Mouse (Mus musculus) cerebellum, adult 18-20 months (tissue): ENCODE results near the gene Rdh1.

Experiments used
- DNase-seq, 2 experiments: peaks; one replicate each; pipeline ENCODE4 v3.0.0; 2021

The Rdh1 gene

DNA sequence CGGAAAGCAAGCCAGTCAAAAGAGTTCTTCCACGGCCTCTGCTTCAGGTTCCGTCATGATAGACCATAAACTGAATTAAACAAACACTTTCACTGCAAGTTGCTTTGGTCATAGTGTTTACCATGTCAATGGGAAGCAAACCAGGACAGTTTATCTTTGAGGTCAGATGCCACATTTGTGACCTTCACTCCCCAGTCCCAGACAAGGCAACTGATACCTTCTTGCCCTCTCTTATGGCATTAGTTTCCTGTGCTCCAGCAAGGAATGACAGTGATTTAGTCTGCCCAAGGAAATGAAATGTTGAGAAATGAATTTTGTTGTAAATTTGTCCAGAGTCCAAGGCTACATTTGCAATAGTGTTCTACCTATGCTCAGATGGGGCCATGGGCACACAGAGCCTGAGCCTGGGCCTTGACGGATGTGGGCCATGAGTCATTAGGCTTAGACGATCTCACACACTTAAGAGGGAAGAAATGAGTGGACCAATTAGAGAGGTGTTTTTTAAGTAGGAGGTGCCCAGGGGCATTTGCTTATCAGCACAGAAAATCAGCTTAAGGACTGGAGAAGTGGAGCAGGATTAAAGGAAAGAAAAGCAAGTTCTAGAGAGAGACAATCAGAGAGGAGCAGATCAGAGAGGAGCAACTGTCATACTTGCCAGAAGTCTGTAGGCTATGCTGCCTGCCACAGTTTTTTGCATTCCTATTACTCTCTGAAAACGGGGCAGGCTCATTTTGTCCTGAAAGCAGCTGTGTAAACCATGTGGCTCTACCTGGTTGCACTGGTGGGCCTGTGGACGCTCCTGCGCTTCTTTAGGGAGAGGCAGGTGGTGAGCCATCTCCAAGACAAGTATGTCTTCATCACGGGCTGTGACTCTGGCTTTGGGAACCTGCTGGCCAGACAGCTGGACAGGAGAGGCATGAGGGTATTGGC is at the start of gene Rdh1, which contains the start of gene Rdh16f1:
TSS of gene Rdh1 (plus strand) at position 541 of the 930 bp plus-strand sequence.
TSS of gene Rdh16f1 (plus strand) at position 607 of the 930 bp plus-strand sequence.
- no peak for DNase-seq

DNA sequence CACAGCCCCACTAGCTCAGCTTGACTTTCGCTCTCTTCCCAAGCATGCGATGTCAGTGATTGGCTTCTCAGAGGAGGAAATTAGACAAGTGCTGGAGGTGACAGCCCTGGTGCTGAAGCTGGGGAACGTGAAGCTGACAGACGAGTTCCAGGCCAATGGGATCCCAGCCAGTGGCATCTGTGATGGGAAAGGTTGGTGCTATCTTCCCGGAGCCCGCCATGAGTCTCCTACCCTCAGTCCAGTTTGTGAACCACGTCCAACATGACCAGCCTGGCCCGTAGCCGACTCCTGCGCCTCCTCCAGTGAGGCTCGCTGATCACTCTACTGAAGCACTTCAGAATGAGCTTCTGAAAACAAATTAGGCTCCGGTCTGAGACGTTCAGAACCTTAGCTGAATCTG is 49.2 kb upstream of the Rdh1 start:
- no peak for DNase-seq

DNA sequence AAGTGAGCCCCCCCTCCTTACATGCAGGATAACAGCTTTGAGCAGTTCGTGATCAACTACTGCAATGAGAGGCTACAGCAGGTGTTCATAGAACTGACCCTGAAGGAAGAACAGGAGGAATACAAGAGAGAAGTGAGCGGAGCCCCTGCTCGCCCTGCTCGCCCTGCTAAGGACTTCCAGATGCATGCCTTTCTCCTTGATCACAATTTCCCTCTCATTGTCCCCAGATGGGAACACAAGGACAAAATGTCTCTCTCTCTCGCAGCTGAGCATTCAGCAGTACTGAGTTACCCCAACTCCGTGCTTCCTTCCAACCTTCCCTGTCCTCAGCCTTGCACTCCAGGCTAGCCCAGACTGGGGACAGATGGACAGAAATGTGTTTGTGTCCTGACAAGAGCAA is 46.8 kb upstream of the Rdh1 start:
- no peak for DNase-seq

DNA sequence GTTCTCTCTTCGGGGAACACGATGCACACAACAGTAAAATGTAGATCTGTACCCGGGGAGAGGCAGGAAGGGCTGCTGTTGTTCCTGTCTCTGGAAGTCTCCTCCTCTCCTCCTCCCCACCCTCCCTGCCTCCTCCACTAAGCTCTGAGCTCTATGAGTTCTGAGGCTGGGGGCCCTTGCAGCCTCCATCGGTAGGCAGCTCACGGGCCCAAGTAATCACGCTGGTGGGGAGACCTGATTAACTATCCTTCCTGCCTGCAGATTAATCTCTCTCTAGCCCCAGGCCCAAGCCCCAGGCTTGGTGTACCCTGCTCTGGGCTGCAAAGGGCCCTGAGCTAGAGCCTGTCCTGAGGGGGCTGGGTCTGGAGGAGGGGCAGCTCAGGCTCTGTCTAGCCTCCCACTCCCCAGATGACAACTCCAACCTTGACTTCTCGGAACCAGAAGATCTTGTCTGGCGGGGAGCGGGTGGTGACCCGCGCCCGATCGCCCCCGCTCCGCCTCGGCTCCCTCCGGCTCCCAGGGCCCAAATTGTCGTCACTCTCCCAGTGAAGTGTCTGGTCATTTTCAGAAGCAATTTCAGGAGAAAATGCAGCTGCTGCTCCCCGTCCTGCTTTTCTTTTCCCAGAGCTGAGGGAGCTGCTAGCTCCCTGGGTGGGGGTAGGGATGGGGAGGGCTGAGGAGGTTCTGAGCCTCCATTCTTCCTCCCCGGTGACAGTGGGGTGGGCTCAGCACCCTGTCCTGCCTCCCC is 37.7 kb upstream of the Rdh1 start:
- DNase-seq, result no peak

DNA sequence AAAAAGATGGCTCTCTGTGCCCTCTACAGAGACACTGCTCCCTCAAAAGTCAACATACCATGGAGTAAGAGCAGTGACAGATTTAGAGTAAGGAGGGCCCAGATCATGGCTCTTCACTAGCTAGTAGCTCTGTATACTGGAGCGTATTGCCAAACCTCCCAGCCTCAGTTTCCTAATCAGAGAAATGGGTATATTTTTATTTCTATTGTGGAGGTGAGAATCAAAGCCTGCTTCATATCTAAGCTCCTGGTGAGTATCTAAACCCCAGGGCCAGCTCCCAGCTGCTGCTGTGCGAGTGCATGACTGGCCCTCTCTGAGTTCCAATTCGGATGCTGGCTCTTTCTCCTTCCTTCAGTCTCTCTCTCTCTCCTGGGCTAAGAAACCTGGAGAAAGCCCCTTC is 35.3 kb upstream of the Rdh1 start, which contains the start of gene Tac2:
TSS of gene Tac2 (plus strand) at position 301 of the 400 bp plus-strand sequence.
- DNase-seq, result no peak

DNA sequence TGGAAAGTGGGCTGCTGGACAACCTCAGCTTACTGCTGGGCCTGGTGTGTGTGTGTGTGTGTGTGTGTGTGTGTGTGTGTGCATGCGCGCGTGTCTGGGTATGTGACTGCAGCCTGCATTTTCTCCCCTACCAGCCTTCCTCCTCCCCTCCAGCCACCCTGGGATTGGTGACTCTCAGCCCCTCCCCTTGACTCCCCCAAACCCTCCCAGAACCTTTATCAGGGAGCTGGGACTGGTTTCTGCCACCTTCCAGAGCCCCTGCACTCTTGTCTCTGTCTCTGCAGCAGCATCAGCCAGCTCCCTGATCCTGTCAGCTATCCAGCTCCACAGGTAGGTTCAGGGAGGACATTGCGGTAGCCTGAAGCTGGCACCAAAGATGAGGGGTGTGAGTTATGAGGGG is 34.4 kb upstream of the Rdh1 start:
- no peak for DNase-seq

DNA sequence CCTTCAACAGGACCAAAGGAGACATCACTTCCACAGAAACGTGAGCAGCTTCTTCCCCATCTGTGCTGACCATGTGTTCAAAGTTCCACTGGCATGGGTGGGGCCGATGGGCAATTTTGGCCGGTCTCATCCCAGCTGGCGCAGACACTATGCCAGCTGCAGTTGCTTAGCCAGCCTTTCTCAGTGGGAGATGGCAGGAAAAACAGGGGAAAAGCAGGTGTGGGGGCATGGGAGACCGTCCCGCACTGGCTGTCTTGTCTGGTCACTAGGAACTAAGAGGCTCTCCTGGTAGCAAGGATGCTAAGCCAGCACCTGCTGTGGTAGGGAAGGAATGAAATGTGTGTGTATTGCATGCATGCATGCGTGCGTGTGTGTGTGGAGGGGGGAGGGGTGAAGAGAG is 31.1 kb upstream of the Rdh1 start:
- no peak for DNase-seq

DNA sequence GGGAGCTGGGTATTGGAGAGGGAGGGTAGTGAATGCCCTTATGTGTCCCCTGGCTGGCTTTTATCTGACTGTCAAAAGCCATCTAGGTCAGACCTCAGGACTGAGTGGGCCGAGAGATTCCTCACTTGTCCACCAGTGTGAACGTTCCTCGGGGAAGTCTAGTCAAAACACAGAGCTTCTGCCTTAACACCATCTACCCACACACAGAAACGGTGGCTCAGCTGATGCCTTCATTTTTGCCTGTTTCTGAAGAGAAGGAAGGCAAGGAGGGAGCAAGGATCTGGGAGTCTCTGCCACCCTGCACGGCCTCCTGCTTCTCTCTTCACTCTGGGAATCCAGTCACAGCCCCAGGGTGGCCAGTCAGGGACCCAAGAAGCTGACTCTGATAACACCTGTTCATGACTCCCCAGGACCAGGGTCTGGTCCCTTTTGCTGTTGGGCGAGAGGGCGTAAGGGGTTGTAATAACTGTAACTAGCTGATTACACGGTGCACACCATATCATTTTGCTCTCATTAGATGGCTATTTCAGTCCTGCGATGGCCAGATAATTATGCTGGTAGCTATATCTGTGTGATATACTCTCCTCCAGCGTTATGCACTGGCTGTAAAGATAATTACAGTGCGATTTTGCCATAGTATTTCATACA is 29.1 kb upstream of the Rdh1 start:
- no peak for DNase-seq

DNA sequence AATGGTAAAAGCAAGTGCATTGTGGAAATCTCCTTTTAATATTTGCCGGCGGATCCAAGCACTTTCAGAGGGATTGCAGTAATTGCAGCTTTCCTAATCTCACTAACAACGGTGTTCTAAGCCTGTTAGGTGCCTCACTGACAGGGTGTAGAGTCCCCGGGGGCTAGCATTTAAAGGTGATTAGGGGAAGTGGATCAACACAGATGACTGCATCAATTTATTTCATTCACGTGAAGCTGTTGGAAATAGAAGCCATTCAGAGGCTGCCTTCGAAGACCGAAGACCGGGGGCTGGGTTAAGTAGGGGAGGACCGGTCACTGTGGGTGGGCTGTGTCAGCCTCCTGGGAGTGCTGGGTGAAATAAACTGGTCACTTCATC is 28.6 kb upstream of the Rdh1 start:
- DNase-seq, result no peak

DNA sequence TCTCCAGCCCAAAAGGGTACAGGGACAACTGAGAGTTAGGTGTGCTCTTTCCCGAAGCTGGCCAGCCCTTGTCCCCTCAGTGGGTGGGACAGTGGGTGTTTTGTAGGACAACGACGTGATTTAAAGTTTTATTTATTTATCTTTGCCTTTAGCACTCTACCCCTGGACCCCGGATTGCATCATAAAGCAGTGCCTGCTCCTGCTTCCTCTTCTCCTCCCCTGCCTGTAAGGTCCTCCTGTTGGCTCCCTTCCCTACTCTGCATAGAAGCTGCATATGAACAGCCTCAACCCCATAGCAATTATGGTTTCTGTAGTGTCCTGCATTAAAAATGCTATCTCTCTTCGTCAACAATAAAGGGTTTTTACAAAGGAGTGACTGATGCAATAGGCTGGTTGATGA is 28.1 kb upstream of the Rdh1 start:
- no peak for DNase-seq

DNA sequence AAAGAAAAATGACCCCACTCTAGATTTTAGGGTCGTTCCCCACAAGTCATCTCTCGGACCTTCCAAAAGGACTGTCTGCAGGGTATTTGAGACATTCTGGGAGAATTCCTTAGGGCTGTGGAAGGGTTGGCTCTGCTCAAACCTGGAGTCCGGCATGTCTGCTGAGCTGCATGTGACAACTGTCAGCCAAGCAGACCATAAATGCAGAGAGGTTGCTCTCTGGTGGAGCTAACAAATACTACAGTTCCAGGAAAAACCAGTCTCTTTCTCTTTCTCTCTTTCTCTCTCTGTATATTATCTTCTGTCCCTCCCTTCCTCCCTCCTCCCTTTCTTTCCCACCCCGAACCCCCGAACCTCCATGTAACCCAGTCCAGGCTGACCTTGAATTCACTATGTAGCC is 25.1 kb upstream of the Rdh1 start:
- no peak for DNase-seq

DNA sequence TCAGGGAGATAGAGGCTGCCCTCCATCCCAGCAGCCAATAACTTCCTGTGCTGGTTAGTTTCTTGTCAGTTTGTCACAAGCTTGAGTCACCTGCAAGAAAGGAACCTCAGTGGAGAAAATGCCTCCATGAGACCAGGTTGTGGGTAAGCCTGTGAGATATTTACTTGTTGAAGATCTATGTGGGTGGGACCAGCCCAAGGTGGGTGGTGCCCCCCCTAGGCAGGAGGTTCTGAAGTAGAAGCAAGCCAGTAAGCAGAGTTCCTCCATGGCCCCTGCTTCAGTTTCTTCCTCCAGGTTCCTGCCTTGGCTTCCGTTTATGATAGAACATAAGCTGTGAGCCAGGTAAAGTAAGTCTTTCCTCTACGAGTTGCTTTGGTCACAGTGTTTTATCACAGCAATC is 23.3 kb upstream of the Rdh1 start:
- no peak for DNase-seq

DNA sequence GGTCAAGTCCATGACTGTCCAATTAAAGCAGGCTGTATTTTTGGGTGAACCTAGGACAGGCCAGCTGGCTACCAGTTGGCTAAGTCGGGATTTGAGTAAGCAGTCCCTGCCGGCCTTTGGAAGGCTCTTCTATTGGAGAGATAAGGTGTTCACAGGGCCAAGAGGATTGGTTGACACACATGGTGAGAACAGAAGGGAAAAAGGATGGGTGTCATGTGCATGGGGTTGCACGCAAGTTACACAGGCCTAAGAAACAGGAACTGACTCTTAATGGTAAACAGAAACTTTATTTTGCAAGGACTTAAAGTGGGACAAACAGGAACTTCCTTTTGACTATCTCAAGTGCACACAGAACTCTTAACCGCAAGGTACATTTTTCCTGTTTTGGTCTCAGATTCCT is 22.6 kb upstream of the Rdh1 start:
- no peak for DNase-seq

DNA sequence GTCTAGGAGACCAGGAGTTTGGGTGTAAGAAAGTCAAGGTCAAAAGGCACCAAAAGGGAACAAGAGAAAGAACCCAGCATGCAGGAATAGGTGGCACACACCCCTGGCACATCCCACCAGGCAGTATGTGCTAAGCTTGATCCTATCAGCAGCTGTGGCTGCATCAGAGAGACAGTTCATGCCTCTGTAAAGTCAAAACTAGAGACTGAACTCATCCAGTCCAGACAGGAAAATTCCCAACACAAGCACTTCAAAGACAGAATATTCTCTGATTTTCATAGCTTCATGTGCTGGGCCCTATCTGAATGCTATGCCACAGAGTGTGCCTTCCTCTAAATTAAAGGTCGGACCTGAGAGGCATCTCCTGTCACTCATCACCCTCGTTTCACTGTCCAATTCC is 22.0 kb upstream of the Rdh1 start:
- no peak for DNase-seq

DNA sequence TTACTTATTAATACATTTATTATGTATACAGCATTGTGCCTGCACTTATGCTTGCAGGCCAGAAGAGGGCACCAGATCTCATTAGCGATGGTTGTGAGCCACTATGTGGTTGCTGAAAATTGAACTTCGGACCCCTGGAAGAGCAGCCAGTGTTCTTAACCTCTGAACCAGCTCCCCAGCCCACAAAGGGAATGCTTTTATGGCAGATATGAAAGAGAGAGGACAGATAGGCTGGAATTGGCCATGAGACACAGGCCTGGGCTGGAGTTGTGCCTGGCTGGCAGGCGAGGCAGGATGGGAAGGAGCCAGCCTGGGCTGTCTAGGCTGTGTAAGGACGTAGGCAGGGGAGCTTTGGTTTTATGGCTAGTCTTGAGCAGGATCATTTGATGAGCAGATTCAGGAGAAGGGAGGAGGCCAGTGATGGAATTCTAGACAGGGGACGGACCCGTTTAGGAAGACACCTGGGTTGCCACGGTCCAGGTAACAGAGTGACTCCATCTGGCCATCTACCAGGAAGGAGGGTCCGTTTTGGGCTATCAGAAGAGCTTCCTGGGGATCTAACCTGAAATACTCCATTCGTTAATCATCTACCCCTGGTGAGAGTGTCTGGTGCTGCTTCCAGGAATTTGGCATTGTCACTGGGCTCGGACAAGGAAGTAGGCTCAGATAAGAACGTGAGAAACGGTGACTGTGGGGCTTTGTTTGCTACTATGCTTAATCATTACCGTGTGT is 21.2 kb upstream of the Rdh1 start:
- DNase-seq, result peak; percentile 42 to 43

DNA sequence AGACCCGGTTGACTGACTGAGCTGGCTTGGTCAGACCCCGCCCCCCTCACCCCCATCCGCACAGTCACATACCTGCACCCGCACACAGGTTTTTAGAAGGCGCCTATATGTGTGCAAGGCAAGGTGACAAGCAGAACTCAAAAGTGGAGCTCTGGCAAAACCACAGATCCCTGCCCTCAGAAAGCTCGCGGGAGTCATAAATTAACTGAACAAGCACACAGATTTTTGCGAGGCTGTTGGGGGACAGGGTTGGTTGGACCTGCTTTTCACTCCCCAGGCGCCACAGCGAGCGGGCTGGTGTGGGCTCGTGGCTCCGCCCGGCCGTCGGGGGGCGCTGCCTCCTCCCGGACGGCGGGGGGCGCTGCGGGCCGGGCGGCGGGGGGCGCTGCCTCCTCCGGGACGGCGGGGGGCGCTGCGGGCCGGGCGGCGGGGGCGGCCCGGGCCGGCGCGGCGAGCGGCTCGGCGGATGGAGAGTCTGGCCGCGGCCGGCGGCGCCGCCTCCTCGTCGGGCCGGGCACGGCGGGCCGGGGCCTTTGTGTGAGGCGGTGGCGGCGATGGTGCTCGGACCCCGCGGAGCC is 20.3 kb upstream of the Rdh1 start, which contains the start of gene Zbtb39:
TSS of gene Zbtb39 (plus strand) at position 456 of the 578 bp plus-strand sequence.
- peak; percentile 71 to 88 for DNase-seq

DNA sequence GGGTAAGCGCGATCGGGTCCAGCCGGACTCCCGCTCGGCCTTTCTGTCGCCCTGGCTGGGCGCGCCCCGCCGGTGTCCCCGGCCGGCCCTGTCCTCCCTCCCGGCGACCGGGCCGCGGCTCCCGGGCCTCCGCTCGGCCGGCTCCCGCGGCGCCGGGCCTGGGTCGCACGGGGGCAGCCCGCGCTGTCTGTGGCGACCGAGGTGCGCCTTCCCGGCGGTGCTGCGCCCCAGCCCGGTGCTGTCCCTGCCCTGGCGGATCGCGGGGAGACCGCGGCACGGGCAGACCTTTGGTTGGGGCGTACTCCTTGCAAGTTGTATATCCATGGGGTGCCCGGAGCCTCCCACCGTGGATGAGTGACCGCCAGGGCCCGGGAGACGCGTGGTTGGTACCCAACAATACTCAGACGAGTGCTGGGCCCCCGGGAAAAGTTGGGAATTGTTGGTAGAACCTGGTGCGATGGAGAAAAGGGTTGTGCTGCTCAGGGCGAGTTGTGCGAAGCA is 19.8 kb upstream of the Rdh1 start:
- peak in 1 of 2 experiments; percentile 31 for DNase-seq

DNA sequence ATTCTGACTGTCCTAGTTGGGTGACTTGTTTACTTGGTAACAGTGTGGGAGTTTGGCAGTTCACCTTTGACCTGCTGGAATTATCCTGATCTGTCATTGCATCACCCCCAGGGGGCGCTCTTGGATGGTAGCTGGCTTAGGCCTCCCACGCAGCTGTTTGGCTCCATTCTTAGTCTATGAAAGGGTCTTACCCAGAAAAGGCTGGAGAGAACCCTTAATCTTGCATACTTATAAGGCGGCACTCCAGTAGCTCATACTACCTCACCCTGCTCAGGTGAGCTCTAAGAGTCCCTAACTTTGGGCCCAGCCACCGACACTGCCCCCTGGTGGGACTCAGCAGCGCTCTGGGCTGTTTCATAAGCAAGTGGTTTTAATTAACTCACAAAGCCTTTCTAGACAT is 14.9 kb upstream of the Rdh1 start:
- peak in 1 of 2 experiments; percentile 36 for DNase-seq

DNA sequence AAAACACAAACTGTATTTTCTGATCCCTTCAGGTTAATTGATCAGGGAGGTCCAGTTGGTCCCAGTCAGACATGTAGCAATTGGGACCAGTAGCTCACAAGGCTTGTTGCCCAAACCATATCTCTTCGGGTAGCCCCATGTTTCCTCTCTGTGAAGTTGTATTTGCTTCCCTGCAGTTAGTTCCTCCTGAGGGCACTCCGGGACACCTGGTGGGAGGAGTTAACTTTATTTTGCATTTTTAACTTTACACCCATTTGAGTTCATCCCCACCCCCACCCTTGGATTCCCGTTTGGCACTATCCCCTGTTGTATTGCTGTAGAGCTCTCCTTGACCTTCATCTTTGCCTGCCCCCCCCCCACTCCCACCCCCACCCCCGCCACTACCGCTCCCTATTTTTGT is 13.6 kb upstream of the Rdh1 start:
- DNase-seq, result no peak

DNA sequence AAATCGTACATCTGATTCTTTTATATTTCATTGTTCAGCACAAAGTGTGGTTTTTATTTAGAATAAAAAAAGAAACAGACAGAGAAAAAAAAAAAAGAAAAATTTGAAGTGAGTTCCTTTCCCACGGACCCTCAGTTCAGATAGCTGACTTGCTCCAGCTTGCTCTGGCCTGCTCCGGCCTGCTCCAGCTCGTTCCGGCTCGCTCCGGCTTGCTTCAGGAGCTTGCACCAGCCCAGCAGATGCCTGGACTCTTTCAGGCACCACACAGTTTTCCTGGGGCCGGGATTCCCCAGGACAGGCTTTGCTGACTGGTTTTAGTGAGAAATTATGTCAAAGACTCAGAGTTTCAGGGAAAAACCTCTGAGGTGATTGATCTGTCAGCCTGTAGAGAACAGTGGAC is 12.3 kb upstream of the Rdh1 start:
- no peak for DNase-seq

DNA sequence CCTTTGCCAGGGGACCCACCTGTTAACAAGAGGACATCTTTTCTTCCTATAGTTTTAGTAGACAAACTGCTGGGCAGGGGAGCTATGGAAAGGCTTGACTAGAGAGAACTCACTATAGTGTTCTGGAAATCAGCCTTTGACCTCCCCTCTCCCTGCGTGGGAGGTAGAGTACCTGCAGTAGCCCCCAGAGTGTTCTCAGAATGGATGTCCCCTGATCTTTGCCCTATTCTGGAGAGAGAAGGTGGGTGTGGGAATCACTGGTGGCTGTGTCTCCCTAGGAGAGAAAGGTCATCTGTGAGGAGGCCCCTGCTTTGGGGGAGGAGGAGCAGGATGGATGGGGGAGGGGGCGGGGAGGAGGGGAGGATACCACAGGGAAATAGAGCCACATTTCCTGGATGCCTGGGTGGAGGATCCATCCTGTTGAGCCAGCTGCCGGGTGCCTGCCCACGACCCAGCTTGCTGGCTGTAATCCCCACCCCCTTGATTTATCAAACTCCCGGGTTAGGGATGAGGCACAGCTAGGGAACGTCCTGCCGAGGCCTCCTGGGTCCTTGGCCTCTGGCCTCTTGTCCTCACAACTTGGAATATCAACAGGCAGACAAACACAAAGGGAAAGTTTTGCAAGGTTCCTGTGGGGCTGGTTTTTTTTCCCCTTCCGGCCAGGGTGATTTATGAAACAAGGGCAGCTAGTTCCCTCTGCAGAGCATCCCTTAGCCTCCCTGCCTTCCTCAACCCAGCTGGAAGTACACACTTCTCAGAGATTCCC is 10.5 kb upstream of the Rdh1 start:
- DNase-seq, result no peak
